Mouse (Mus musculus) adrenal gland, postnatal 14 days (tissue): ENCODE measurements around the gene Sesn2. TPM values are rescaled to one million over a fixed set of nuclear protein-coding genes. Genes with fewer than 3 reads are reported as not detected.
"Not testable (repeated sequence)": the region's sequence is repeated elsewhere in the genome, so short reads cannot be mapped to it uniquely, and the experiment has no call there.

ENCODE experiments used
- DNase-seq: peaks from one replicate; pipeline ENCODE4 v3.0.0; 2021; ENCODE audit warnings: mixed read lengths
- long read RNA-seq, 2 experiments: library from polyadenylated mRNA; stranded (forward); transcript quantifications; one replicate each; pipeline ENCODE4 v2.0.0; 2021
- total RNA-seq: library from RNA; stranded (reverse); gene quantifications from 2 replicates; pipeline ENCODE4 v1.2.3, GENCODE M21; 2021

The Sesn2 gene
- 17.8 and 19.8 TPM in 2 replicates for total RNA-seq
- long read RNA-seq, experiment 1, transcript Sesn2-201 (10 exons, 3,475 nt), result major isoform, 5 of 5 reads
- long read RNA-seq, experiment 1, partial matches to known transcripts, result 0 of 5 reads
- long read RNA-seq, experiment 1, other reads (novel, unspliced or antisense), result 0 of 5 reads
- long read RNA-seq, experiment 2, partial matches to known transcripts, result 0 of 4 reads
- long read RNA-seq, experiment 2, other reads (novel, unspliced or antisense), result 2 of 4 reads

DNA sequence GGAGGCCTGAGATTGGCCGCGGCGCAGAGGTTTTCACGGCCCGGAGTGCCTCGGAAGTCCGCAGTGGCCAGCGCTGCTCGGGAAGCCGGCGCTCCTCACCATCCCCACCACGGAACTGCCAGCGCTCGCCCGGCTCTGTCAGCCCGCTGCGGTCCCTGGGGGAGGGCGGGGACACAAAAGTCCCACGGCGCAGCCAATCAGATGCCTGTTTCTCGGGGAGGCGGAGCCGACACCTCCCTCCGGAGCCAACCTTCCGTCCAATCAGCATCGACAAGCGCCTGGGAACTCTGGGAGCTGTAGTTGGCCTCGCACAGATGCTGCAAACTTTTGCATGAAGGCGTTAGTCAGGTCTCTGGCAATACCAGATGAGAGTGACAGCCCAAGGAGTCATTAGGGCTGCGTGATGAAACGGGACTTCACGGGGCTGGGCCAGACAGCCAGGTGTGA is at the start of gene Sesn2:
TSS of gene Sesn2 (minus strand) at position 150 of the 447 bp plus-strand sequence.
- peak; percentile 99 for DNase-seq

DNA sequence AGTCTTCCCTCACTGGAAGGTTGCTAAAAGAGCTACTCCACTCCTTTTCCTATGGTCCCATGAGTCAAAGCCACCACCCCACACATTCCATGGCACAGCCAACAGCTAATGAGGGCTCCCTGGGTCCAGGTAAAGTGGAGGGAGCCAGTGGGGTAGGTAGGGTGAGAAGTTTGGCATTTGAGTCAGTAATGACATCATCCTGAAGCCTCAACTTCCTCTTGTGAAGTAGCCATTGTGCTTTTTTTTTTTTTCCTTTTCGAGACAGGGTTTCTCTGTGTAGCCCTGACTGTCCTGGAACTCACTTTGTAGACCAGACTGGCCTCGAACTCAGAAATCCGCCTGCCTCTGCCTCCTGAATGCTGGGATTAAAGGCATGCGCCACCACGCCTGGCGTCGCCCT is 45.2 kb upstream of the Sesn2 start:
- not testable (repeated sequence) for DNase-seq

DNA sequence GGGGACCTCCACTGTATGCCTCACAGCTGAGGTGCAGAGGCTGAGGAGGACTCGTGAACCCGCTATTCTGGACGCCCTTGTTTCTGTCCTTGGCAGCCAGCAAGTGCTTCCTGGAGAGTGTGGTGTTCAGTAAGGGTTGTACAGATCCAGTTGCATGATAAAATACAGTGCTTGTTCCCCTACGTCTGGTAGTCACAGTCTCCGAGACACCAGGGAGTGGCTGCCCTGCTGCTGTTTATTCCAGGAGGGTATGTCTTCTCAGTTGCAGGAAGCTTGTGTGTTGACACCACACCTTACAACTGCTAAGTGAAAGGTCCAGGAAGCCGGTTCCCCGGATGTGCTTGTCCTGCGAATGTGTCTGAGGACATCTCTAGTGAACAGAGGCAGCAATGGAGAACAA is 44.4 kb upstream of the Sesn2 start:
- no peak for DNase-seq

DNA sequence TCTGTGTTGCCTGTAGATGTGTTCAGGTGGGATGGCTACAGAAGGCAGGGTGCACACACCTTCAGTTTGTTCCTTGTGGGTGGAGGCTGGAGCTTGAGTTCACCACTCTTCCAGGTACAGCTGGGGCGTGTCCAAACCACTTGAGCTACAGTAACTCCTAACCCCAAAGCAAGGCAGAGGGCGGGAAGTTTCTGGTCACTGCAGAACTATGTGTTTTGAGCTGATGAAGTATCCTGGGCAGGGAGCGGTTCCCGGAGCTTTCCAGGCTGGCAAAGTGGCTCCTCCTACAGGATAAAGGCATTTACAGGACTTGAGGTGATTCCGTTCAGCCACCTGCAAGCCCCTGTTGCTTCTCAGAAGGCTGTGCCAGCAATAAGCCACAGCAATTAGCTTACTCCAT is 43.9 kb upstream of the Sesn2 start:
- no peak for DNase-seq

DNA sequence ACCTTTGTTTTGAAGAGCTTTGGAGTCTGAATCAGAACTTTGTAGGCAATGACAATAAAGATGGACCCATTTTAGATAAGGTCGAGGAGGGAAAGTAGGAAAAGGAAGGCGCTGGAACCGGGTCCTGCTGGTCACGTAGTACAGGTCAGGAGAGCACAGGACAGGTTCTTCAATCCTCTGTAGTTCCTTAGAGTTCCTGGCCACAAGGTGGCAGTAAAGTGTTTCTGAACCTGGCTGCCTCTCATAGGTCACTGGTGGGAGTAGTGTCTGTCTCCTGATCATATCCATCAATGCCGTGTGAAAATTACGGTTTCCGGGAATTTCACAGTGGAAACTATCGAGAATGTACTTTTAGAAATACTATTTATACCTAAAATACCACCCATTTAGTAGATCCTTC is 35.5 kb upstream of the Sesn2 start:
- DNase-seq, result peak; percentile 79

DNA sequence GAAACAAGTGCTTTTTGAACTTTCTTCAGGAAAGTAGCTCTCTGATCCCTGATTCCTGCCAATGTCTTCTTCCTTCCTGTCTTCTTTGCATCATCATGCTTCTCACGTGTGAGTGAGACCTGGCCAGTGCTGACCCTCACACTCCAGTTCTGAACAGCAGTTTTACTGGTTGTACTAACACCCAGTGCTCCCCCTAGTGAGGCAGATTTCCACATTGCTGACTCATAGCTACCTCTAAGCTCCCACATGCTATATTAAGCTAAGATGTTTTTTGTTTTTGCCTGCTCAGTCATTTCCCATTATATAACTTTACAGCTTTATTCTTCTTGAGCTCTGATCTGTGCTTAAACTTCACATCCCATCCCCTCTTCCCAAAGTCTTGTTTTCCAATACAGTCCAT is 32.4 kb upstream of the Sesn2 start:
- no peak for DNase-seq

DNA sequence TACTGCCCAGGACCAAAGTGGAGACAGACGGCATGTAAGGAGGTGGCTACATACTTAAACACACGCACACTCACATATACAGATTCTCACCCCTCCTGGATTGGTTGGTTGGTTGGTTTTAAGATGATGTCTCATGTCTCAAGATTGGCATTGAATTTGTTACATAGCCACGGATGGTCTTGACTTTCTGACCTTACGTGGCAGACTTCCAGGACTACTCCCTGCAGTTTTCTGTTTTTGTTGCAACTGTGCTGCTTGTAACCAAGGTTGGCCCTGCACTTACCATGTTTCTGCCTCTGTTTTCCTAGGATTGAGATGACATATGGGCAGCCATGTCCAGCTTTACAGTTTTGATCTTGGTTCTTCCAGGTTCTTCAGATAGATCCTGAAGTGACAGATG is 31.1 kb upstream of the Sesn2 start:
- DNase-seq, result peak; percentile 39

DNA sequence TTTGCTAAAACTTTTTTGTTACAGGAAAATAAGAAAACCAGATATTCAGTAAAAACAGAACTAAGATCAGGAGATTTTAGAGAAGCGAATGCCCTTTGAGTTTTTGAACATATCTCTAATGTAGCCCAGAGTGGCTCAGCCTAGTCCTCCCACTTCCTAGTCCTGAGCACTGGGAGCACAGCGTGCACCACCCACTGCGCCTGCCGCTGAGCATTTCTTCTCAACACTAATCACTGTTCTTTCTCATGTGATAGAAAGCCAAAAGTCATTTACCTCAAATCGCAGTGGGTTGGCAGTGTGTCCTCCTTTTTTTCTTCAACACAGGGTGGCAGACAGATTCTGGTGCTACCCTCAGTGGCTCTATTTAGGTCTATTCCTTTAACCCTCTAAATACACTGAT is 29.2 kb upstream of the Sesn2 start:
- no peak for DNase-seq

DNA sequence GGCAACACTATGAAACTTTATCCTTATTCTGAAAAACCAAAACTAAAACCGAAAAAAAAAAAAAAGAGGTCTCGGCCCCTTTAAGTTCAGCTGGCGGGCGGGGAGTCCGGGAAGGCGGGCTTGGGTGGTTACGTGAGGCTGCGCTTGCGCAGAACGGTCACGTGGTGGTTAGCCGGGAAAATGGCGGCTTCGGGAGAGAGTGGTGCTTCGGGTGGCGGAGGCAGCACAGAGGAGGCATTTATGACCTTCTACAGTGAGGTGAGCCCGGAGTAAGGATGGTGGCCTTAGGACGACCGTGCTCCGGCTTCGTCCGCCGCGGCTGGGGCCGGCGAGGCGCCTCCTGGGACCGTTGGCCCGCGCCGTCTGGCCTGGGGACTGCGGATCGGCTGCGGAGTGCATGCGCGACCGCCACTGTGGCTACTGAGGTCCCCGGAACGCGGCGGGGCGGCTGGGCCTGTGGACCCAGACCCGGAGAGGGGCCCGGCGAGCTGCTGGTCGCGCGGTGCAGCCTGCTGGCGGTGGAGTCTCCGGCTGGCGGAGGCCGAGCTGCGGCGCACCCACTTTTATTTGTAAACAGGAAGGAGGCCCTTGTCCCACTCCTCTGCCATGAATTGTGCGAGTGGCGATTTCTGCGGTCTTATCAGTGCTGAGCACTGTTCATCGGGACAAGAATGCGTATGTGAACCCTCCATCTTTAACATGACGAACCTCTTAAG is 25.3 kb upstream of the Sesn2 start, which contains the start of gene Dnajc8:
TSS of gene Dnajc8 (plus strand) at position 145 of the 716 bp plus-strand sequence.
- peak; percentile 98 for DNase-seq

DNA sequence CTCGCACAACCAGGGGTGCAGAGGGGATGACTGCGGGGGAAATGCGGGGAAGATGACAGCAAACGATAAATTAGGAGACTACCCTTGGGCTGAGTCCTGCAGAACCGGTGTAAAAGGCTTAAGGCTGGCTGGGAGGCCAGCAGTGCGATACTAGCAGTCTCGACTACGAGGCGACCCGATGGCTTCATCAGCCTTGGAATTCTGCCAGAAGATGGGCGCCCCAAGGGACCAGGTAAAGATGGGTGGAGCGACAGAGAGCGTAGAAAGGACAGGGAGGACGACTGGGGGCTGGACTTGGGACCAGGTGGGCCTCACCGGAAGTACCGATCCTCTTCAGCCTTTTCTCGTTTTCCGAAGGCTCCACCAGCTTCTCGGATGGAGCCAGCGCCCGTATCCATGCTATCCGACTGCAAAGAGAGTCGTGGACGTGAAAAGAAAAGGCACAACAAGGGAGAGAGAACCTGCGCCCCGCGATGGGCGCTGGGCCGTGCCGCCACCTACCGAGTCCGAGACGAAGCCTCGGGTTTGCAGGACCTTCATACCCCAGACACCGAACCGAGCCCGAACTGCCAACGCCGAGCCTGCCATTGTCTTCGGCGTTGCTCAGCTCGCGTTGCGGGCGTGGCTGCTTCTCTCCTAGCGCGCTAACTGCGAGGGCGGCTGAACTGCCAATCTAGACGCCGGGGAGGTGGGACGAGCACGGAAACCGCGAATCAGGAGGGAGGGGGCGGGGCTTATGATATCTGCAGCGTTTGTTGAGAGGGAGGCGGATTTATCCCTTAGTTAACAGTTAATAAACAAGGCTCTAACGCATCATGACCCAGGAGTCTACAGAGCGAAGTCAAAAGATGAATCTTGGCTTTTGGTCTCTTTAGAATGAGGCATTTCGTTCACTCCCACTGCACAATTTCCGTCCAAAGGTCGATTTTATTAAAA is 22.9 kb upstream of the Sesn2 start, which contains the start of gene Atpif1:
TSS of gene Atpif1 (minus strand) at position 679 of the 936 bp plus-strand sequence.
- peak; percentile 96 for DNase-seq

DNA sequence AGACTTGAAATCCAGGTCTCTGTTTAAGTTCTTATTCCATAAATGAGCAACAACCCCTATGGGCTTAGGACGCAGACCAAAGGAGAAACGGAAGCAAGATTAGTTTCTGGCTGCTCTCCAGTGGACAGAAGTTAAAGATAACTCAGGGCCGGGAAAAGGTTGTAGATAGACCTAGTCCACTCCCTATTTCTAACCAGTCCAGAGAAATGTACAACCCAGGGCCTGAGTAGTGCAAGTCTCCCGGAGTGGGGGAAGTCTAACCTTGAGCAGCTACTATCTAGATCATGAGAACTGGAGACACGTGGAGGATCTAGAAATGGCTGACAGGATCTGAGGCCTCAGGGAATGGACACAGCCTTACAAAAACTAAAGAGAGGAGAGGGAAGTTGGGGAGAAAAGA is 22.2 kb upstream of the Sesn2 start:
- no peak for DNase-seq

DNA sequence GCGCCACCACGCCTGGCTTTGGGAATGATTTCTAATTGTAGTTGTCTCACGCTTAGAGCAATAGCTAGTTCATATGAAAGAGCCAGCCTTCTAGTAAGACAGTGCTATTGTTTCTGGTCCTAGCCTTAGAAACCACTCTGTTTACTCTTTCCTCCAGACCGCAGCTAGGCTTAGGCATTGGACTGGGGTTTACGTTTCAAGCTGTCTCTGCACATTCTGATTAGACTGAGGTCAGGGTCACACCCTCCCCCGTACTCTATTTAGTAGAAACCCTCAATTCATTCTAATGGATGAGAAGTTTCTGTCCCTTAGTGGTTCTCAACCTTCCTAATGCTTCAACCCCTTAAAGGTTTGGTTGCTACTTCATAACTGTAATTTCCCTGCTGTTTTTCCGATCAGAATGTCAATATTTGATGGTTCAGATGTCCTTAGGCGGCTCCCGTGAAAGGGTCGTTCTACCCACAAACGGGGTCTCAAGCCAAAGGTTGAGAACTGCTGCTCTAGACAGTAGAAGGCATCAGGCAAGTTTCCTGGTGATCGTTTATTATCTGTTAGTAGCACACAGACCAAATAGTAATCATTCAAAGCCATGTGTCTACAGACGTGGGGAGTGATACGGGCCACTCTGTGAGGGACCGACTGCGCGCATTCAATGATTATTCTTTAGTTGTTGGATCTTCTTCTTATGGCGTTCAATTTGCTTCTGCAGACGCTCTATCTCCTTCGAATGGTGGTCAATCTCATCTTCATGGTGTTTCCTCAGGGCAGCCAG is 19.9 kb upstream of the Sesn2 start:
- no peak for DNase-seq

DNA sequence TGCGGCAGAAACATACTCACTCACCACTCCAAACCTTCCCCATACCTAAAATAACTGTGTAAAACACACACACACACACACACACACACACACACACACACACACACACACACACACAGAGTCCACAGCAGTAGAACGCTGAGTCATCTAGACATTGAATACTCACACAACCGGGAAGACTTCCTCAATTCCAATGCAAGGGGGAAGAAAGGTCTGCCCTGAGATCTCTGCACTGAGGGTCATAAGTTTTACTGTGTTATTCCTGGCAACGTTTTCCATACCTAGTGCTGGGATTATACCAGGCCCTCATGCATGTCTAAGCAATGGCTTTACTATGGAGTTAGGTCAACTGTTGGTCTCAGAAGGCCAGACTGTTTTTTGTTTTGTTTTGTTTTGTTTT is 19.0 kb upstream of the Sesn2 start:
- DNase-seq, result no peak

DNA sequence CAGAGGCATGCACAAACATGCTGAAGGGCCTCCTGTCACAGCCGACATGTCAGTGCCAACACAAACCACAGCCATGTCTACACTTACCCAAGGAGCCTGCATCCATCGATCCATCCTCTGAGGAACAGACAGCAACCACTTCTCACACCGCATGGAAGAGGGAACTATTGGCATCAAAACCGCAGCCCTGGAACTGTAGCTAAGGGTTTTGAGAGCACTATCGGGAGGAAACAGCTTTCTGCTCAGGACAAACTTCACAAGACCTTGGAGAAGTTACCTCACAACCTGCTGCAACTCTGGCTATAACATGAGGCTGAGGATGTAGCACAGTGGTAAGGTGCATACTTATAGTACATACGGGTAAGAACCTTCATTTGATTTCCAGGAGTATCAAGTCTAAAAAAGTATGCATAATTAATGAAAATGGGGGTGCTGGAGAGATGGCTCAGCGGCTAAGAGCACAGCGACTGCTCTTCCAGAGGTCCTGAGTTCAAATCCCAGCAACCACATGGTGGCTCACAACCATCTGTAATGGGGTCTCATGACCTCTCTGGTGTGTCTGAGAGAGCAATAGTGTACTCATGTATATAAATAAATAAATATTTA is 17.7 kb upstream of the Sesn2 start:
- no peak for DNase-seq

DNA sequence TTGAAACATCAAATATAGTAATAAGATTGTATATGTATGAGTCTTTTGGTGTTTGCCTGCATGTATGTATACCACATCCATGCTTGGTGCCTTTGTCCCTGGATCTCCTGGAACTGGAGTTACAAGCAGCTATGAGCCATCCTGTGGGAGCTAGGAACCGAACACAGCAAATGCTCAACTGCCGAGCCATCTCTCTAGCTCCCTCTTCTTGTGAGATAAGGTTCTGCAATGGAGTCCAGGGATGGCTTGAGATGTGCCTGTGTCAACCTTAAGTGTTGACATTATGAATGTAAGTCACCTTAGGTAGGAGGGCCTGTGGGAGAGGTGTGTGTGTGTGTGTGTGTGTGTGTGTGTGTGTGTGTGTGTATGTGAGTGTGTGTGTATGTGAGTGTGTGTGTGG is 16.4 kb upstream of the Sesn2 start:
- DNase-seq, result no peak

DNA sequence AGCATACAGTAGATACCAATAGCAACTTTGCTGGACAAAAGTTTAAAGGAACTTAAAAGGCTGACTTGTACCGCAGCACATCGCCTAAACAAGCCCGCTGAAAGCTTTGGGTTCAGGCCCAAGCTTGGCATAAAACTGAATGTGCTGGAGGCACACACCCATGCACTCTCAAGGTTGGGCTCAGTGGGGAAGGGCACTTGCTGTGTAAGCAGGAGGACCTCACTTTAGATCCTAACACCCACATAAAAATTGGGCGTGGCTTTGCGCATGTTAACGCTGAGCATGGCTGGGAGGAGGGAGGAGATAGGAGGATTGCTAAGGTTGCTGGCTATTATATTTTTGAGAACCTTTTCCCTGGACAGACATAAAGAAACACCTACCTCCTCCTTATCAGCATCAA is 14.5 kb upstream of the Sesn2 start:
- DNase-seq, result no peak

DNA sequence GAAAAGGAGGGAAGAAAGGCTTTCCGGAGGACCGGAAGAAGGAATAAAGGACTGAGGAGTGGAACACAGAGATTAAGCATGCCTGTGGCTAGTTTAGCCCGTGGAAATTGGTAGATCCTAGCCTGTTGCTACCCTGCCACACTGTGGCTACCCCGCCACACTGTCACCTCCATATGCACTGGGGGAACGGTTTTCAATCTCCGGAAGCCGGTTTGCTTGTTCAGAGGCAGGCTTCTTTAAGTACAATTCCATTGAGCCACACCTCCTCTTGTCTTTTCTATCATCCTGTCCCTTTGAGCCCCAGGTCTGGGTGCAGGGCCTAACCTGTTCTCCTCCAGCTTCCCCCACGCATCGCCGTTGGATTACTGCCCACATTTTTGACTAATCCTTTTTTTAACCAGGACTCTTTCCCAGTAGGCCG is 14.0 kb upstream of the Sesn2 start:
- no peak for DNase-seq

DNA sequence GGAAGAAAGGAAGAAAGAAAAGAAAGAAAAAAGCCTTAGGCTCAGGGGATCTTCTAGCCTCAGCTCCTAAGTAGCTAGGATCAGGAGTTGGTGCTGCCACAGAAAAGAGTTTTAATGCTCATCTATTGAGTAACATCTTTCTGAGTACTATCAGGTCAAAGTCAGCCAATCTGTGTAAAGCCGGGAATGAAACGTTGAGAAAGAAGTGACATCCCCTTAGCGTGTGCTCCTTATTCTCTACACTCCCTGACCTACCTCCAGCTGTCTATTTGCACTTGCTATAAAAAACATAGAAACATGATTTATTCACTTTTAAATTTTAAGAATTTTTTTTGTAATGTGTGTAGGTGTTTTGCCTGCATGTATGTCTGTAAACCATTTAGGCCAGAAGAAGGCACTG is 8.9 kb upstream of the Sesn2 start:
- DNase-seq, result no peak

DNA sequence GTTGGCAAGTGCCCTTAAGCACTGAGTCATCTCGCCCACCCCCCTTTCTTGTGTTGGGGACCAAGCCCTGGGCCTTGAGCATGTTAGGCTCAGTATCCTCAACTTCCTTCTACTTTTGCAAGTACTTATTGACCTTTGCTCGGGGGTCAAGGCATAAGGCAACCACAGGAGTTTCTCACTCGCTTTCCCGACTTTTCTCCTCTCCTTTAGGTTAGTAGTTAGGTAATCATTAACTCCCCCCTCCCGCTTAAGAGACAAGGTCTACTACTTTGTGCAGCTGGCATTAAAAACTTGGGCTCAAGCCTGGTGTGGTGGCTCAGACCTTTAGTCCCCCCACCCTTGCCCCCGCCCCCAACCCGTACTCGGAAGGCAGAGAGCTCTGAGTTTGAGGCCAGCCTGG is 7.8 kb upstream of the Sesn2 start:
- DNase-seq, result no peak

DNA sequence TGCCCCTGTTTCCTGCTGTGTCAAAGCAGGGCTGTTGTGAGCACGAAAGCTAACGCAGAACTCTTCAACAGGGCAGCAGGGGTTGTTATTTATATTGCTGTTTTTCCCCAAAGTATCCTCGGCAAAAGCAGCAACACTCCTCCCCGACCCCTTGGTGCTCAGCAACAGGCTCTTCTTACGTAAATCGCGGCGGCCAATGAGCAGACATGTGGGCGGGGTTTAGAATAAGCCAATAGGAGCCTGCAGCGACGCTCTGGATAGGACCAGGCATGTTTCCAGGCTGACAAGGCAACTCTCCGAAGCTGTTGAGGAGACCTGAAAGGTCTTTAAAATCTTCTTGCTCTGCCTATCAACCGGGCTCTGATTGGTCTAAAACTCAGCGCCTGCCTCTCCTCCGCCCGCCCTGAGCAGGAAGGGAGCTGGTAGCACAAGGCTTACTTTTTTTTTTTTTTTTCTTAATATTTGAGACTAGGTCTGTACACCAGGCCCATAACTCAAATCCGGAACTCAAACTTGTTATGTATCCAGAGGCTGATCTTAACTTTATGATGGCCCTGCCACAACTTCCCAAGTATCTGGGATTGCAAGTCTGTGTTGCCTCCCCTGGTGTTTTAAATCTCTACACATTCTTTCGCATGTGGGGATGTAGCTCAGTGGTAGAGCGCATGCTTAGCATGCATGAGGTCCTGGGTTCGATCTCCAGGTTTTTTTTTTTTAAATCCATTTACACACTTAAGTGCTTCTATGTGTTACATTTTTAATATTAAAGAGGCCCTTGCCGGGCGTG is 5.3 kb upstream of the Sesn2 start:
- peak; percentile 95 for DNase-seq
